Mouse (Mus musculus) ovary, postnatal 36 days (tissue): ENCODE data around the gene Pitpnc1.
A peak's percentile ranks its signal among the peaks of the same experiment; 100 is the strongest.

Experiments used
- DNase-seq: peaks from one replicate; pipeline ENCODE4 v3.0.0; 2022; ENCODE audit warnings: low spot score, mixed read lengths

The Pitpnc1 gene

GRCm38 (mm10) chr11:107443121-107444095 lies 27.1 kb downstream of the Pitpnc1 start:
- no peak for DNase-seq

DNA sequence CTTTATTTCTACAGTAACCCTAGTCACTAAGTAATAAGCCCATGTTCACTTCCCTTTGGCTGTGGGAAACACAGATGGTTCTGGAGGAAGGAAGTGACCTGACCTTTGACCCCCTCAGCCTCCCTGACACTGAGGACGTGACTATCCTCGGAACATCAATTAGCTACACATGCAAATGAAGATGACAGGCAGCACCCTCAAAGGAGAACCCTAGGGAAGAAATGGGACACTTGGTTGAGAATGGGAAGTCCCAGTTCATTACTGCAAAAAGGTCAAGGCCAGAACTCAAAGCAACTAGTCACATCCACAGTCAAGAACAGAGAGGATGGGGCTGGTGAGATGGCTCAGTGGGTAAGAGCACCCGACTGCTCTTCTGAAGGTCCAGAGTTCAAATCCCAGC lies 29.4 kb downstream of the Pitpnc1 start:
- no peak for DNase-seq

DNA sequence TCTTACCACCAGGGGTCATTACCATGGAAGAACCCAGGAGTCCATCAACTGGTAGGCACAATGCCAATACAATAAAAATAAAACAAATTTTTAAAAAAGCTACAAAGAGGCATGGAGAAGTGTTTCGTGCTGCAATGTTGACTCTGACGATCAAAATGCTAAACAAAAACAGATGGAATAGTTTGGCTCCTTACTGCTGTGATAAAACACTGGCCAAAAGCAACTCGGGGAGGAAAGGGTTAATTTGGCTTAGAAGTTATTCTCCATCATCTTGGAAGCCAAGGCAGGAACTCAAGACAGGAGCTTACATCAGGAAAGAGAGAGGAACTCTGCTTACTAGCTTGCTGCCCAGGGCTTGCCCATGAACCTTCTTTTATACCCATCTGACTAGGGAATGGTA lies 32.4 kb downstream of the Pitpnc1 start:
- no peak for DNase-seq

- DNase-seq: no peak
Observed at GRCm38 (mm10) chr11:107437723-107438122, 32.8 kb downstream of the Pitpnc1 start.

DNA sequence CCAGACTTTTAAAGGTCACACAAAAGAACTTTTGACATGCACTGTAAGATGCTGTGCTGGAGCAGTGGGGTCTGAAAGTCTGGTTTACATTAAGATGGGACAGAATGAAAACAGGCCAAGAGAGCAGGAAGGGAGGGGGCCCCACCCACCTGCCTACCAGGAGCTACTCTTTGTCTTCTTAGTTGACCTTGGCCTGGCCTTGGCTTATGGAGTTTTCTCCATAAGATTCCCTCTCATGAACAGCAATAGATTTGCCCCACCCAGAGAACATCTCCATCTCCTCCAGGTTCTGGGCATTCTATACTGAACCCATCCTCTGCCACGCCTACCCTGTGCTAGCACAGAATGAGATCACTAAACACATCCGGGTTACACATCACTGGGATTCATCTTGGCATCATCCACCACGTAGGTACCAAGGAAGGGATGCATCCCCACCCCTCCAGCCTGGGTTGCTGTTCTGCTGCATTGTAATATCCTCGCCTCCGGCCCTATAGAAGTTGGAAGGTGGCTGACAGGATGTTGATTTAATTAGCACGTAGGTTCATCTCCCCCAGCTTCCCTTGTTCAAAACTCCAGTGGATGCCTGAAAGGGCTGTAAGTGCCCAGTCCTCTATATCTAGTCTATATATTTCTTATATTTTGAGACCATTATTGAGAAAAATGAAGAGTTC lies 34.6 kb downstream of the Pitpnc1 start:
- no peak for DNase-seq

DNA sequence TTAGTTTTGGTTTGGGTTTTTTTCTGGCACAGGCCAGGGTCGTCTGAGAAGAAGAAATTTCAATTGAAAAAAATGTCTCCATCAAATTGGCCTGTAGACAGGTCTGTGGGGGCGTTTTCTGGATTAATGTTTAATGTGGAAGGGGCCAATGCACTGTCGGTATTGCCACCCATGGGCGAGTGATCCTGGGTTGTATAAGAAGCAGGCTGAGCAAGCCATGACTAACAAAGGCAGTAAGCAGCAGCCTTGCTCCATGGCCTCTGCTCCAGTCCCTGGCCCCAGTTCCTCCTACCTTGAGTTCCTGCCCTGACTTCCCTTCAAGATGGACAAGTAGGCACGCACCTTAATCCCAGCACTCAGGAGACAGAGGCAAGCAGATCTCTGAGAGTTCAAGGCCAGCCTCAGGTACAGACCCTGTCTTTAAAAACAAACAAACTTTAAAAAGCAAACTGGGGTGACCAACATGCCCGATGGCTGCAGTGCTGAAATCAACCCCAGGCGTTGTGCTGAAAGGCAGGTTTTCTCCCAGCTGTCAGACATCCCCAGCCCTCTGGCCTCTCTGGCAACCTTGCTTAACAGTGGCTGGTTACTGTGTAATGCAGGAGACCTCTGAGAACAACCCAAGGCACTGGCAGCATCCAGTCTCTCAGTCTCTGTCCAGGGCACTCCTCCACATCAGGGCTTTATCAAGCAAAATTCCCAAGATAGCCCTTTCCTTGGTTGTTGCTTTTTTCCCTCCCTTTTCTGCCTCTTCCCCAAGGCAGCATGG lies 39.1 kb downstream of the Pitpnc1 start:
- DNase-seq: no peak

GRCm38 (mm10) chr11:107428011-107428410 lies 42.5 kb downstream of the Pitpnc1 start:
- DNase-seq: no peak

DNA sequence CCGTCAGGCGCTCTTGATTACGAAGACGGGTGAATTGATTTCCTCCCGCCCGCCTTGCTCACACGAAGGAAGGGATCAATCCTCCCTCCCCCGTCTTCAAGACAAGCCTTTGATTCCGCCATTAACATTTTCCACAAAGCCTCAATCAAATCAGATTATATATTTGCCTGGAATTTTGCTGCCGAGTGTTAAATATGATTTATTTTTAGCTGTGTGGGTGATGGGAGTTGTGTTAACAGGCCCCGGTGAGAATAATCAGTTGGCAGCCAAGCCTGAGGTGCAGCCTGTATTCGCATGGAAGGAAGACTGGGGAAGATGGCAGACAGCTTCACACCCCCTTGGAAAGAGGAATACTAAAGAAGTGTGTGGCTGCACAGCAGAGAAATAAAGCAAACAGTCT lies 46.3 kb downstream of the Pitpnc1 start:
- DNase-seq: no peak

GRCm38 (mm10) chr11:107422356-107422754 lies 48.1 kb downstream of the Pitpnc1 start:
- DNase-seq: no peak

DNA sequence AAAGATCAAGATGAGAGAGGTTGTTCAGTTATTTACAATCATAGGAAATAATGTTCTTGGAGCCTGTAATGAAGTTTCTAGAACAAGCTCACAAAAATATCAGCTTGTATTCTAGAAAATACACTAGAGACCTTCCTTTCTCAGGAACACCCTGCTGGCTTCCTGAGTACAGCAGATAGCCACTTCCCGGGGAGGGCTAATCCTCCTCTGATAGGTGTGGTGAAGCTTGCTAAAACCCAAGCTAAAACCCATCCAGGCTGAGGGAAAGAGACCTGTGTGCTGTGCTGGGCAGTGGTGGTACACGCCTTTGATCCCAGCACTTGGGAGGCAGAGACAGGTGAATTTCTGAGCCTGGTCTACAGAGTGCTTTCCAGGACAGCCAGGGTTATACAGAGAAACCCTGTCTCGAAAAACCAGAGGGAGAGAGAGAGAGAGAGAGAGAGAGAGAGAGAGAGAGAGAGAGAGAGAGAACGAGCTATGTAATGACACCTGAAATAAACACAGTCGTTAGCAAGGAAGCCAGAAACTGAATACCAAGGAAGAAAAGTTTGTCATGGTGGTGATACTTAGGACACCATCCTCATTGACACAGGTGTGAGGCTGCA lies 48.6 kb downstream of the Pitpnc1 start:
- DNase-seq: no peak

- DNase-seq: no peak
Observed at GRCm38 (mm10) chr11:107419925-107420324, 50.6 kb downstream of the Pitpnc1 start.

GRCm38 (mm10) chr11:107417041-107417583 lies 53.4 kb downstream of the Pitpnc1 start:
- no peak for DNase-seq

DNA sequence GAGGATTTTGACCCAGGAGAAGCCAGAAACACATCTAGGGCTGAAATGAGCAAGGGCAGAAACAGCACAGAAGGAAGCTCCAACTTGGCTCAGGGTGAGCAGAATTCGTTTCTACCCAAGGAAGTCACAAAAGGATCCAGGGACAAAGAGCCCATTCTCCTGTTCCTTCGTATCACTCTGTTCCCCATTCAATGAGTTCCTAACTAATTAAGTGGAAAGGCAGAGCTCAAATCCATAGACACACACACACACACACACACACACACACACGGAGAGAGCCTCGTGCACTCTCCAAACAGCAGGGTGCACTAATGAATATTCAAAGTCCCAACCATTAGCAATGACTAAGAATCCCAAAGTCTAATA lies 54.0 kb downstream of the Pitpnc1 start:
- DNase-seq: no peak

DNA sequence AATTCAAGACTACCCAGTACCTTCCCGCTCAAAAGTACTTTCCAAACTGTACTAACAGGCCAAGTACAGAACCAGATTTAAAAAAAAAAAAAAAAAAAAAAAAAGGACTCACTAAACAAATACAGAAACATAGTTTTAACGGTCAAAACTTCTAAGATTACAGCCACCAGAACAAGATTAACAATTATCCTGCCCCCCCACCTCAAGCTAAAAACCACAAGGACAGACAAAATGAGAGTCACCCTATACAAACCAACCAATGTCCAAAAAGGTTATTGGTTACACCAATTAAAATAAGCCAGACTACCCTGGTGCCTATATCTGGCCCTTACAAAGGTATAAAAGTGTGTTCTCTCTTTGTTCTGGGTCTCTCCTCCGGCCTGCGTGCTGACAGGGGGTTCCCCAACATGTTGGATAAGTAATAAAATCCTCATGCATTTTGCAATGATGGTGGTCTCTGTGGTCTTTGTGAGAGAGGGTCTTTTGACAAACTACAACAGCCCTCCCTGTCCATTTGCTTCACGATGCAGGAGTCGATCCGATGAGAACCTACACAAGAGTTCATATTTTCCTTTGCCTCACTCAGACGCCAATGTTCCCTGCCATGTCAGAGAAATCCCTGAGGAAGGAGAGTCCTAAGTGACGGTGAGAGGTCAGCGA lies 54.5 kb downstream of the Pitpnc1 start:
- no peak for DNase-seq

DNA sequence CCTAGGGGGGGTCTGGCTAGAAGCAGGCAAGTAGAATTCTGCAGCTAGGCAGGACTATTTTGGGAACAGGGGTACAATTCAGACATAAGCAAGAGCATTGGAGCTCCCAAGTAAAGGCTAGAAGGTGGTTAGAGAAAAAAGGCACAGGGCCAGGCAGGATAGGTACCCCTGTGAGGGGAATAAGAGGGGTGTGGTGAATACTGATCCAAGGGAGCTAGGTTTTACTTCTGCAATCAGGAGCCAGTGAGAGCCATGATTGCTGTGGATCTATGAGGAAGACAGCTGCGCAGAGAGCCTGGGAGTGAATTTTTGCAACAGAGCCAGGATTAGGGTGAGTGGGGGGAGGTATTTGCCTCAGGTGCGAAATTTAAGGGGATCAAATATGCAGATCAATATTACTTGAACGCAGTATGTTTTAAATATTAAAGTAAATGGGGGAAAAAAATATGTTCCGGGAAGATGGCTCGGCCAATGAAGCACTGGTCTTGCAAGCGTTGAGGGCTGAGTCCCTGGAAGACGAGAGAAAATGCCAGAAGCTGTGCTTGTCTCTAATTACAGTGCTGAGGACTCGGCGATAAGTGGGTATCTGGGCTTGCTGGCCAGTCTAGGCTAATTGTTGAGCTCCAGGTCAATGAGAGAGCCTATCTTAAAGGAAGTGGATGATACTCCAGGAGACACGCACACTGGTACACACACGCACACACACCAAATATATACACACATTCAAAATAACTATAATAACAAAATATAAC lies 55.3 kb downstream of the Pitpnc1 start:
- DNase-seq: no peak

- DNase-seq: peak; percentile 14
Observed at GRCm38 (mm10) chr11:107413251-107413655, 57.2 kb downstream of the Pitpnc1 start.

DNA sequence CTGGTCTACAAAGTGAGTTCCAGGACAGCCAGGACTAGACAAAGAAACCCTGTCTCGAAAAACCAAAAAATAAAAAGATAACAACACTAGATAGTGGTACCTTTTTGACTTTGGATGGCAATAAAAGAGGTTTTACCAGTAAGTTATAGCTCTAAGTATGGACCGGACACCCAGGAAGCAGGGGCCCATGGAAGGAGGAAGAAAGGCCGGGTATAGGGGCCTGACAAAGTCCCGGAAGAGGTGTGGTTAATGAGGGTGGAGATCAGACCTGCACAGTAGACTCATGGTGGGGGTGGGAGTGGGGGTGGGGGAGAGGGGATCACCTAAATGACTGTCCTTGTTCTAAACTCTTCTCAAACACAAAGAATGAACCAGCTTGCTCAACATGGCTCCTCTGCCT lies 58.4 kb downstream of the Pitpnc1 start:
- DNase-seq: no peak

DNA sequence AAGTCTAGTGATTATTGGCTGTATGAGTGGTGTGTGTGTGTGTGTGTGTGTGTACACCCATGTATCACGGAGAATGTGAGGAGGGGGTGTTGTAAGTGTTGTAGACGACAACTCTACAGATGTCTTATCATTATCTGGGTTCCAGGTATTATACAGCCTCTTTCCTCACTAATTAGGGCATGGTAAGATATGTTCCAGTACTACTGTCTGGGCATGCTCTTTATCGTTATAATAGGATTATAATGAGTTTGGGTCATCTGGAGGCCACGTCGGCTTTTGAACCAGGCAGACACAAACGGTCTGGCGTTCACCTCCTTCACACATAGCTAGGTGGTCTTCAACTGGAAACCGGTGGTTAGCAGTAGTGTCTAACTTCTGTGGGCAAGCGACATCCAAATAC lies 58.9 kb downstream of the Pitpnc1 start:
- DNase-seq: no peak

DNA sequence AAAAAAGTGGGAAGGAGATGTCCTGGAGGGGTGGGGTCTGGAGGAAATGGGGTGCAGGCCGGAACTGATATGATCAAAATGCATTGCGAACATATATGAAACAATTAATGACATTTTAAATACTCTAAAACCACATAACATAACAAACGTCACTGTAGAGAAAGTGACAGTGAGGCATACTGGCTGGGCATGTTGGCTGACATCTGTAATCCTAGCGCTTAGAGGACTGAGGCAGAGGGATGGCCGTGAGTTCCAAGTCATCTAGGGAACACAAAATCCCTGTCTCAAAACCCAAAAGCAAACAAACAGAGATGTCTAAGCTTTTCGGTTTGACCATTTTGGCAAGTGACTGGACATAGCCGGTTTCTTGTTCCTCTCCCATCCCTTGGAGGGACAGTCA lies 59.7 kb downstream of the Pitpnc1 start:
- DNase-seq: no peak

DNA sequence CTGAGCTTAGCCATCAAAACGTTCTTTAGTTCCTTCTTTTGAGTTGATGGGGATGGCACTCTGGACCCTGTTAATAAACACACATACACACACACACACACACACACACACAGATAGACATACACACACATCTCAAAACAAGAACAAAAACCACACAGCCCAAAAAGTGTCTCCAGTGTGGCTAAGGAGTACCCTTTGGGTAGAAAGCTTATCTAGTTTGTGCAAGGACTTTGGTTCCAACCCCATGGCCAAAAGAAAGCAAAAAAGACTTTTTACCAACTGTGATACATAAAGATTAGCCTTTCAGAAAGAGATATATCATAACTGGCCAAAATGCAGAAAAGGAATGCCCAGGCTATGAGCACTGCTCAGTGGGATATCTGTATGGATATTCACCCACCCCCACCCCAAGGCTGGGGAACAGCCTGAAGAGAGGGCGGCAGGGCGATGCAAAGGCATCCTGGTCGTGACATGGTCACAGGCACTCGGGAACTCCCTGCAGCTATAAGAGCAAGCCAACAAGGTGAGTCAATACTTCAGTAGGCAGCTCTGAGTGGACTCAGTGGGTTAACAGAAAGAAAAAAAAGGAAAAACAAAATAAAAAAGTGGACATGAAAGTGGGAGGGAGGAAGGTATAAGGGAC lies 60.3 kb downstream of the Pitpnc1 start:
- DNase-seq: no peak
